Mouse (Mus musculus) gastrocnemius, postnatal 25 days (tissue): Measurements from ENCODE around the gene Zzef1. TPM values are rescaled to one million over a fixed set of nuclear protein-coding genes. Genes with fewer than 3 reads are reported as not detected.

Experiments
- DNase-seq: peaks from one replicate; pipeline ENCODE4 v3.0.0; 2022
- total RNA-seq, 2 experiments: library from RNA; stranded (reverse); gene quantifications; 1 replicate in 1 of 2; 2 replicates in 1 of 2; pipeline ENCODE4 v1.2.3; 2021

Gene Zzef1
- total RNA-seq, 2 experiments from 2014 or later: 12.5 to 12.8 TPM

GRCm38 (mm10) chr11:72917299-72917996 is 121.4 kb downstream of the Zzef1 start:
- DNase-seq: no peak

DNA sequence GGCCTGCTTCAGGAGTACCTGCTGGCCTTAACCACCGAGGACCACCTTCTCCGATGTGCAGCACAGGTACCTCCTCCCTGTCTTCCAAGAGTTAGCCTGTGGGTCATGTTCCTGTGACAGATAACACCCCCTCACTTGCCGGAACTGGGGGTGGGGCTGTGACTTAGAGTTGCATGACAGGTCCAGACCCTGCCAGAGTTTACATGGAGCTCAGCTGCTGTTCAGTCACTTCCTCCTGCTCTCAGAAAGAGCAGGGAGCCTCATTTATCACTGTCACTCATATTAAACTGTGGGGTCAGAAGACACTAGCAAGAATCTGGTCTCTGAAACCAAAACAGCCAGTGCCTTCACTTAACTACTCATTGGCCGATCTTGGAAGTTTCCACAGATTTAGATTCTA is 127.1 kb downstream of the Zzef1 start:
- no peak for DNase-seq

GRCm38 (mm10) chr11:72924458-72924857 is 128.4 kb downstream of the Zzef1 start:
- DNase-seq: no peak

- no peak for DNase-seq
Observed at GRCm38 (mm10) chr11:72925067-72925466, 129.0 kb downstream of the Zzef1 start.

DNA sequence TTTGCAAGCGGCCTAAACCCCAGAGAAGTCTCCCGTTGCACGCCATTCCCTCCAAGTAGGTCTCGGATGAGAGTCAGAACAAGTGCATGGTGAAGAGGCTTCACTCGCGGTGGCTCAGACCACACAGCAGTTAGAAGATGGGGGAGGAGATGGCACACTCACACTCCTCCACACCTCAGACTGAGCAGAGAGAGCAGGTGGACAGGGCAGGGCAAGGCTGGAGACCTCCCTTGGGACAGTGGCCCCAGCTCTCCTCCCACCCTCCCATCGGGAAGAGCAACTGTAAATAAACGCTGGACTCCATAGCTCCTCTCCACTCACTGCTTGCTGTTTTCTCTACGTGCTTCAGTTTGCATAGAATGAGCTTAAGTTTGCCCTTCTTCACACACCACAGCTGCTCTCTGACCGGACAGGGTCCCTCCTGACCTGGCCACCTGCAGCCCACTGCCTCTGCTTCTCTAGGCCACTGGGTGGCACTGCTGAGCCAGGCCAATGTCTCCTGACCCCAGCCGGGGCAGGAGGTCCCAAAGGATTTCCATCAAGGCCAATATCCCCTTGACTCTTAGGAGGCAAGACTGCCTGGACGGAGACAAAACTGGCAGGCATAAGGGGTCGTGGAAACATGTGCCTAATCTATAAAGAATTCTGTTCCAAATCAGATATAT is 130.3 kb downstream of the Zzef1 start:
- DNase-seq: peak; percentile 39

GRCm38 (mm10) chr11:72928516-72928915 is 132.5 kb downstream of the Zzef1 start:
- DNase-seq: no peak

DNA sequence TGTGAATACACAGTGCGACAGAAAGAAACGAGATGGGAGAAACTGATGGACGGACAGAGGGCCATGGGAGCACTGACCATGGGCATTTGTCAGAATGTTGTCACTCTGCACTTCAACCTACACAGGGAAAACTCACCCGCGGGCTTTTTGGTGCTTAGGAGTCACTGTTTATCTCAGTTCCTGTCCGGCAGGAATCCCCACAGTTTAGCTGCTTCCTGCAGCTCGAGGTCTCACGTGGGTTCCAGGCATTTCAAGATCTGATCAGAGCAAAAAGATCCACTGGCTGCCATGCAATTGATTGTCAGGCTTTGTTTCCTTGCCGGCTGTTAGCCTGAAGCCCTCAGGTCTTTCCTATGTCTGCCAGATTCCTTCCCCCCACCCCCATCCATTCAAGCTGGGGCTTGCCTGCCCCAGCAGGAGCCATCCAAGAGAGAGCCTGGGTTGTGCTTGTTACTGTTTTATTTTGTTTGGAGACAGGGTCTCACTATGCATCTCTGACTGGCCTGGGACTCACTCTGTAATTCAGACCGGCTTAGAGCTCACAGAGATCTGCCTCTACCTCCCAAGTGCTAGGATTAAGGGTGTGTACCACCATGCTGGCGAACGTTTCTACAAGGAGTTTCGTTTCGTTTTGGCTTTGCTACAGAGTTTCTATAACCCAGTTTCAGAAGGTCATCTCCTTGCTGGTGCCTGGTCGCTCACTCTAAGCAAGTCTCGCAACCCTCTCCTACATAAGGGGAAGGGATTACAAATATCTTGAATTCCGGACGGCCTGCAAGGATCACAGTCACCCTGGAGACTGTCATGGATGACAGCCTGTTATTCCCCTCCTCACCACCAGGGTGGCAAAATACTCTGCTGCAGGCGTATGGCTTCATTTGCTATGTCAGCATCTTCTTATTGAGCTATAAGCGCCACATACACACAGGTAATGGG is 144.4 kb downstream of the Zzef1 start:
- DNase-seq: no peak

GRCm38 (mm10) chr11:72944996-72945793 is 149.2 kb downstream of the Zzef1 start:
- DNase-seq: no peak

DNA sequence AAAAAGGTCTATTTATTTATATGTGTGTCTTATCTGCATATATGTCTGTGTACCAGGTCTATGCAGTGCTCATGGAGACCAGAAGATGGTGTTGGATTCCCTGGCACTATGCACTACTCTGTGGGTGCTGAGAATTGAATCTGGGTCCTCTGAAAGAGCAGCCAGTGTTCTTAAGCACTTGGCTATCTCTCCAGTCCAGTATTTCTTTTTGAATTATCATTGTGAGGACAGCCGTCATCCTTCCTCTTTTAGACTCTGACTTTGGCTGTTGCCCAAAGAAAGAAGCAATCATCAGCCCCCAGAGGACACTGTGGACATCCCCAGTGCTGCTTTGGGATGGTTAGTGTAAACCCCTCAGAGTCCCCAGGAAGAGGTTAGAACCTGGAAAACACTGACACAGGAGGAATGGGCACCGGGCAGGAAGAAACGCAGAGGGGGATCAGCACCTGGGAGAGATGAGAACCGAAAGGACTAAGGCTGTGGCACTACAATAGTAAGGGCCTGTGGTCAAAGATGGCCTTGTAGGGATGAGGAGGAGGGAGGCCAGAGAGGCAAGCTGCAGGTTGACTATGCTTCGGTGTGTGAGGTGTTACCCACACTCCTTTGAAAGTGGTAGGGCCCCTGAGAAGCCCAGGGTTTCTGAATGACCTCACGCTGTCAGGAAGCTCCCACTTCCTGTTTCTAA is 150.0 kb downstream of the Zzef1 start:
- no peak for DNase-seq

- DNase-seq: no peak
Observed at GRCm38 (mm10) chr11:72946560-72947119, 150.6 kb downstream of the Zzef1 start.

- no peak for DNase-seq
Observed at GRCm38 (mm10) chr11:72947840-72948239, 151.8 kb downstream of the Zzef1 start.

DNA sequence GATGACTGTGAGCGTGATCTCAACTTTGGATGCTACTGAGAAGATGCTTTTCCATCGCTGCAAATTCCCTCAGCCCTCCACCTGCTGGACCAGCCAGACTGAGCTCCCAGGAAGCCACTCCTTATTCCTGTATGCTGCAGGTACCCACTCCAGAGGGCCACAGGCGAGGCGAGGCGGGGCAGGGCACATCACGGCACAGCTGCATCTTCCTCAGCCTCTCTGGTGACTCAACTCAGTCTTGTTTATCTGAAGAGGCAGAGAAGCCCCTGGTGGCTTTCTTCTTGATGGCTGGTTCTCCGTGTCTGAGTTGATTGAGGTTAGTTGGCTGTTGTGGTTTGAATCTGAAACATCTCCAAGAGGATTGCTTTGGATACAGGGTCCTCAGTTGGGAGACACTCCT is 152.2 kb downstream of the Zzef1 start:
- no peak for DNase-seq

DNA sequence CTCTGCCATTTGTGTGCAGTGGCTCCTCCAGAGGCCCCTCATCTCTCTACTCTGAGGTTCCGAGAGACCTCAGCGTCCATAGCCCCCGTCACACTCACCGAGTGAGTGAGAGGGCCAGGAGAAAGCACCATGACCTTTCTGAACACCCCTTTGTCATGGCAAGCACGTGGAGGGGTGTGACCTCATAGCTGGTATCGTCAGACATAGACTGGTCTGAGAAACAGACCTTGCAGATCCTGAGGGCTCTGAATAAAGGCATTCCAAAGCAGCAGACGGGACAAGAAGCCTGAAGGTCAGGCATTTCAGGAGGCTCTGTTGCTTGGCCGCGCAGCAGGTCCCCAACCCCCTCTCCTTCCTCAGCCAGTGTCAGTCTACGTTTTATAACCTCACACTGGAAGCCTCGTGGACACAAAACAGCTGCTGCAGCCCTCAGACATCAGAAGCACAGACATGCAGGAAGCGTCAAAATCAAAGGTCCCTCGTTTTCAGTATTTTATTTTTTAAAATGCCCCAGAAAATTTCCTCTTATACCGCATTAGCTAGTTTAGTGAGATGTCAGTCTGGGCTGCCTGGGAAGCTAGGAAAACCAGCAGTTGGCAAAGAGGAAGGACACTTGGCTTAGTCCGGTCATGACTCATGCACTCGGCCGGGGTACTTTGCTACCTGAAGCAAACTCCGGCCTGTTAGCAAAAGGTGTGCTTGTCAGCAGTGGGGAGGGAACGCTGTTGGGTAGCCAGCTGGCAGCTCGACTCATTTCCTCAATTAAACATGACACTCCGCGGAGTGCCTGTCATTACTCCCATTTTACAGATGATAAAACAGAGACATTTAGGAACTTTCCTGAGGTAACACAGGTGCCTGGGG is 155.3 kb downstream of the Zzef1 start:
- DNase-seq: no peak

DNA sequence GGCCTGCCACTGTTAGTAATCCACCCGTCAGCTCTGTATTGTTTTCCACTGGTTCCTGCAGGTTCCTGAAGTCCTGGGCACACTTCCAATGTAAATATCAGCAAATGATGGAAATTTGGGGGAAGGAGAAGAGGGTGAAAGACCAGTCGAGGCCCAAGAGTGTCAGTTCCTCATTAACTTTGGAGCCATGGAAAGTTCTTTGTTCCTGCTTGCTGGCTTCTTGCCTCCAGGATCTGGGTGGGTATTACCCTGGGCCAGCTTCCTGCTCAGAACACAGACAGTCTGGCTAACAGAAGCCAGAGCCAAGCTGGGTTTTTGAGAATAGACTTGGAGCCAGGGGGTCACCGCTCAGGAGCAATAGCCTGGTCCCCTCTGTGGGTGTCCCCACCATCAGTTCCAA is 156.2 kb downstream of the Zzef1 start:
- DNase-seq: no peak

DNA sequence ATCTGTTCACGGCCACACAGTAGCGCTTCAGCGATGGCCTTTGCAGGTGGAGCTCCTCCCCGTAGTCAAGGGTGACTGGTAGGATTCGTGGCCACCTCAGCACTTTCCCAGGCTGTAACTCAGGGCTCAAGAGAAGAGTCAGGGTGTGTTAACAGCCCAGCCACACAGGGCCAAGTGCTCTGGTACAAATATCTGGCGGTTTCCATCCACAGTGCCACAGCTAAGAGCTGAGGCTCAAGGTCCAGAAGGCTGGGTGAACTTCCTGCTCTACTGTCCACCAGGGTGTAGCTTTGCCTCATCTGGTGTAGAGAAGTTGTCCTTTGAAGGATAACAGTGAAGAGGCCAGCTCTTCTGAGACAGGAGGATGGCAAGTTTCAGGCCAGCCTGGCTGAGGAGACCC is 156.7 kb downstream of the Zzef1 start:
- no peak for DNase-seq

- DNase-seq: no peak
Observed at GRCm38 (mm10) chr11:72953116-72953439, 157.1 kb downstream of the Zzef1 start.

DNA sequence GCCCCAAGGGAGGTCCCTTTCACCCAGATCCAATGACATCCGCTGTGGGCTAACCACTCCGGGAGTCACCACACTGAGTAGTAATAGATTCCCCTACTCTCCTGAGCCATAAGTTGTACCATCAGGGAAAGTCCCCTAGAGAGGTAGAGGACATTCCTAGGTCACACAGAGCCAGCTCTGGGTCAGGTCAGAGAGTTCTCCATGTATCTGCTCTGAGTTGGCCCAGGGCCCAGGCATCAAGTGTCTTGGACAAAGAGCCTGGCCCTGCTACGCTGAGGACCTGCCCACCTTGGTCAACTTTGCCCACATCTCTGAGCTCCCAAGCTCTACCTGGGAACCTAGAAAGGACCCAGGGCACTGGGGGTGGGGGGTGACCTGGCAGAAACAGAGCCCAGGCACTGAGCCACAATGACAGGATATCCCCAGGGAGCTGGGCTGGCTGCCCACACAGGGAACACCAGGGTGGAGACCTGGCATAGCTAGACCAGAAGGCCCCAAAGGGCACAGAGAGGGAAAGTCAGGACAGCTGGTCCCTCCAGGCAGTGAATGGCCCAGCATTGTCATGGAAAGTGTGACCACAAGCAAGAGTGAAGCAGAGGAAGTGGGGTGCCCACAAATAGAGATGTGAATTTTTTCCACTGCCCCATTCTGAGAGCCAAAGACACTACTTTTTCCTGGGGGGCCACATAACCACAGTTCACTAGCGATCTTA is 157.6 kb downstream of the Zzef1 start:
- peak; percentile 62 for DNase-seq

DNA sequence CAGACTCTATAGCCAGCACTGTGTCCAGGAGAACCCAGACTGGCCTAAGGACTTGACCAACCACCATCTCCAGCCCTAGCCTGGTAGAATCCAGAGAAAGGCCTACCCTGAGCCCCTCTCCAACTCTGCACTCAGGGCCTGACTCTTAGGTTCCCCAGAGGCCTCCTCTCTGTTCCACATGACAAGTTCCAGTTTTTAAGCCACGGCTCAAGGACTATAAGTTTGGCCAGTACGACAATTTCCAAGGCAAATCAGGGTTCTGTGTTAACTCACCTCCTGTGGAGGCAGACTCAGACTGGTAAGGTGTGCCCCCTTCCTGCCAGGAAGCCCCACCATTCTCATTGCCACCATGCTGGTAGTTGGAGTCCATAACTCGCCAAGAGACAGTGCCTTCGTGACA is 158.2 kb downstream of the Zzef1 start:
- no peak for DNase-seq

GRCm38 (mm10) chr11:72955339-72955974 is 159.4 kb downstream of the Zzef1 start:
- no peak for DNase-seq
